Comparison of ENCODE assay signal across 9 mouse cellular contexts in the genomic region with DNA sequence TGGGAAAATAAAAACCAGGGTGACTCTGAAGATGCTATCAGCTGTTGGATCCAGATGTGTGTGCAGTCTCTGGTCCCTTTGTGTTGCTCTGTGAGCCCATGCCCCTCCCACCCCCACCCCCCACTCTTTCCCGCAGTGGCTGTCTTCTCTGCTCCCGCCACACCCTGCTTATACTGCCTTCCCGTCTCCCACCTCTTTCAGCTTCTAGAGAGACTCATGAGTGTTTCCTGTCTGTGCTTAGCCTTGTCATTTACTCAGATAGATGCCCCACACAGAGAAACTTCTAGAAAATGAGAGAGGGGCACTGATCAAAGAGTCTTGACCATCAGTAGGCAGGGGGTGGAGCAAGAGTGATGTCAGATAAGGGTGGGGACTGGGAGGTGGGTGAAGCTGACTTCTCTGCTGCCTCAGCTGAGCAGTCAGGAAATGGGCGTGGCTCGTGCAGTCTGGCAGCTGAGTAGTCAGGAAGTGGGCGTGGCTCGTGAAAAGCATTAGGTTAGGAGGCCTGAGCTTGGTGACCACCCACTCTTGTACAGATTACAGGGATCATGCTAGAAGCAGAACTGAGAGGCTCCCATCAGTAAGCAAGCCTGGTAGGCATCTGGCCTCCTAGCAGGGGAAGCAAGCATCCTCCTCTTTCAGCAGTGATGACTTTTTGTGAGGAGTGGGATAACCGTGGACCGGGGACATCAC. TPM values are rescaled to one million over a fixed set of nuclear protein-coding genes. Genes with fewer than 3 reads are reported as not detected.
DNase-seq lines count a peak whose midpoint lies in the region; ATAC-seq and TF ChIP-seq lines count a peak whose summit lies in the region.
"Had no signal": no experiment of that assay in that cellular context is flagged by ENCODE, and none has a peak within 500 bp of the region (broad histone marks: within the 10 kb centered on the region; RNA-seq: fewer than 3 reads in every experiment).

No protein-coding gene starts in this region.

- DNase-seq in adrenal gland, postnatal 14 days = peak; percentile 81
- peak; percentile 91 for DNase-seq in heart, postnatal 4 days
- peak; percentile 87 for DNase-seq in layer of hippocampus, adult 9-11 months
- peak; percentile 98 for DNase-seq in lung, postnatal 36 days
- peak; percentile 59 for DNase-seq in ovary, postnatal 36 days (ENCODE audit: low spot score)
- DNase-seq in urinary bladder, postnatal 25 days (ENCODE audit: low spot score) = peak; percentile 71

- H3K36me3 ChIP-seq in ES-Bruce4 (ENCODE audit: control insufficient read depth, insufficient read depth, low read length, poor library complexity, severe bottlenecking) = no peaks in the 10 kb centered on the region
- peaks cover 77% of the 10 kb centered on the region for H3K36me3 ChIP-seq in forebrain, embryonic 13.5 days (ENCODE audit: poor library complexity, severe bottlenecking)

- H3K9ac ChIP-seq in ES-Bruce4 (ENCODE audit: low read depth, poor library complexity, severe bottlenecking) = no peak overlapping the region
- no peak overlapping the region for H3K9ac ChIP-seq in forebrain, embryonic 13.5 days

- no peaks in the 10 kb centered on the region for H3K9me3 ChIP-seq in ES-Bruce4 (replicated peaks; ENCODE audit: control insufficient read depth, insufficient read depth, low read length, poor library complexity, severe bottlenecking)
- H3K9me3 ChIP-seq in forebrain, embryonic 13.5 days (replicated peaks) = no peaks in the 10 kb centered on the region

- H3K27me3 ChIP-seq in ES-Bruce4 (ENCODE audit: control insufficient read depth, insufficient read depth, low read length, poor library complexity, severe bottlenecking) = no peaks in the 10 kb centered on the region
- no peaks in the 10 kb centered on the region for H3K27me3 ChIP-seq in forebrain, embryonic 13.5 days

- ATAC-seq in forebrain, embryonic 13.5 days = peak; percentile 50; the same call in 1 of the 2 replicates

- H3K4me1 ChIP-seq in ES-Bruce4 (ENCODE audit: control insufficient read depth, insufficient read depth, low read length) = no peaks in the 10 kb centered on the region
- peaks cover 18% of the 10 kb centered on the region for H3K4me1 ChIP-seq in forebrain, embryonic 13.5 days

- H3K27ac ChIP-seq in ES-Bruce4 (ENCODE audit: insufficient read depth, low read length) = no peak overlapping the region
- no peak overlapping the region for H3K27ac ChIP-seq in forebrain, embryonic 13.5 days

- 26% methylated on average over 9 of the region's 9 CpGs for WGBS in forebrain, embryonic 13.5 days

- H3K4me2 ChIP-seq in forebrain, embryonic 13.5 days = peak overlapping the region; percentile 14

- H3K4me3 ChIP-seq in ES-Bruce4 (ENCODE audit: low read depth, low read length) = no peak overlapping the region
- no peak overlapping the region for H3K4me3 ChIP-seq in forebrain, embryonic 13.5 days

- no peak for TF ChIP-seq CTCF in ES-Bruce4 (IDR thresholded peaks at IDR 0.05; ENCODE audit: low read depth, low read length)

- no peak for TF ChIP-seq POLR2A in ES-Bruce4 (IDR thresholded peaks at IDR 0.05; ENCODE audit: insufficient read depth, low read length)

- 0 out of 2 replicates have a peak, but pooled peaks have one; percentile 24 for TF ChIP-seq EP300 in ES-Bruce4 (IDR thresholded peaks at IDR 0.05; ENCODE audit: insufficient read depth, low read depth, low read length)

RNA-seq across cellular contexts. Expression of a gene that starts 48.4 kb away (rescaled TPM):
- polyA plus RNA-seq in ES-Bruce4 (2011; ENCODE audit: insufficient read depth, insufficient read length, low read depth, missing spikeins) = not detected in 2 replicates
- not detected in 2 replicates for total RNA-seq in adrenal gland, postnatal 14 days (2021)
- polyA plus RNA-seq in forebrain, embryonic 13.5 days (2015; fragmentation: Nextera tagmentation; extraction: Ambion mirVana) = not detected in 2 replicates
- total RNA-seq in heart, postnatal 4 days (2021) = not detected
- total RNA-seq: left cerebral cortex, adult 18-20 months had no signal
